Mouse (Mus musculus) naive thymus-derived CD4-positive, alpha-beta T cell, adult 2 months (primary cell): ENCODE data around the gene Gab2.

ENCODE experiments used
- DNase-seq: peaks from one replicate; pipeline ENCODE4 v3.0.0-alpha.2; 2011; ENCODE audit warnings: low read depth

Gene Gab2

DNA sequence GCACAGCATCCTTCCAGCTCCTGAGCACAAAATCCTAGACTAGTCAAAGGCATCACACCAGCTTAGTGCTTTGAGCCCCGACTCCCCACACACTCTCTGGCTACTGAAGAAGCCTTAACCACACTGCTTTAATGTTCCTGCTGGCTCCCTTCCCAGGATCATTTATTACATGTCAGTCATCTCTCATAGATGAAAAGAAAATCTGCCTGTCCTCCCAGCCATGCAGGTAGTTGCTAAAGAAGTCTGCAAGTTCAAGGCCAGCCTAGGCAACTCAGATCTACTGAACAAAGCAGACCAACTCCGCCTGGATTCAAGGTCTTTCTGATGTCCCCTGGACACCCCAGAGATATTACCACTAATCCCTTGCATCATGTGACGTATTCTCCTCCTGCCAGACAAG lies 236.3 kb downstream of the Gab2 start:
- no peak for DNase-seq

DNA sequence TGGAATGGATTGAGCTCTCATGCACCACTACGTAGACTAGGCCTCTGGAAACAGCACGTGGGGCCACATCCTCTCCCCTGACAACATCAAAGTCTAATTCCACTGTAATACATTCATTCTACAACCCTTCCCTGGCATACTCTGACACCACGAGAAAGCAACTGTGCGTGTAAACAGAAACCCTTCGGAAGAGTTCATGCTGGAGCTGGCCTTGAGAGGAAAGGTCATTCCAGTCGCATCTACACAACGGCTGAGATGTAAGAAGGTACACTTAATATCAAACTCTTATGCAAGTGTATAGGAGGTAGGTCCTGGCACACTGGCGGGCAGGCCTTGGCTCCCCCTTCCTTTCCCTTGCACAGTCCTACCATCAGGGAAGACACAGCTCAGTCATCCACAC lies 243.0 kb downstream of the Gab2 start:
- DNase-seq, result no peak

DNA sequence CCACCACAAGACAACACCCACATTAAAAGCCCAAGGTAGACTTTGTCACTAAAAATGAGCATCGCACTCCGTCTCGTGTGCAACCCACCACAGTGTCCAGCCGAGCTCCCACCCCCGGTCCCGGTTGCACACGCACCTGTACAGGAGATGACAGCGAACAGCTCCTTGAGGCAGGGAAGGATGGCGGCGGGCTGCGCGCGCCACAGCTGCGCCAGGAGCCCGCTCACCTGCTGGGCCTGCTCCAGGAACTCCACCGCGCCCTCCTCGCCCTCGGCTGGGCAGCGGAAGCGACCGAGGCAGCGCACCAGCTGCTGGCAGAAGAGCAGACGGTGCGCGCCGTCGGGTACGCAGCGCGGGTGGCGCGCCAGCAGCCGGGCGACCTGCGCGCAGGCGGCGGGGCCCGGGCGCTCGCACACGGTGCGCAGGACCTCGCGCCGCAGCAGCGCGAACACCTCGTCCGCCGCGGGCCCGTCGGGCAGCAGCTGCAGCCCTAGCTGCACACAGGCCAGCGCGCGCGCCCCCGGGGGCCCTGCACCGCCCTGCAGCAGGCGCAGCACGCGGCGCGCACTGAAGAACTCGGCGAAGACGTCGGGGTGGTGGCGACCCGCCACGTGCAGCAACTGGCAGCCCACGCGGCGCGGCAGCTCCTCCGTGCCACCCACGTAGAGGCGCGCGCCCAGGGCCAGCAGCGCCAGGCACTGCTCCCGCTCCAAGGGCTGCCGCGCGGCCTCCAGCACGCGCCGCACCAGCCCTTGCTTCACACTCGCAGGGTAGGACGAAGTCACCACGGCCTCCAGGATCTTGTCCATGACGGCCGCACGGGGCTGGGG lies 244.0 kb downstream of the Gab2 start:
- no peak for DNase-seq

DNA sequence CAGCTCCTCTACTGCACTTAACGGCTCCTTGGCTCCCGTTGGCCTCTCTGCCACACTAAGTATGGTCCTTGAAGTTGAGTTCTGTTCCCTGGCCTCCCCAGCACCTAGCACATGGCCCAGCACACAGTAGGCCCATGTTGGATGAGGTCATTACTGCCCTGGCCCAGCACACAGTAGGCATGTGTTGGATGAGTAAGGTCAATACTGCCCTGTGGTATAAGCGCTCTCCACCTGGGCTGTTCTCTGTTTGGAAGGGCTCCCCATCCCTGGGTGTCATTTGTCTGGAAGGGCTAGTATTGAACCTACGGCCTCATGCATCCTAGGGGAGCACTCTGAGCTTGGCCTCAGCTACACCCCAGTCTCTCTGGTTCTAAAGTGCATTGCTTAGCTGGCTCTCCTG lies 246.0 kb downstream of the Gab2 start:
- no peak for DNase-seq

DNA sequence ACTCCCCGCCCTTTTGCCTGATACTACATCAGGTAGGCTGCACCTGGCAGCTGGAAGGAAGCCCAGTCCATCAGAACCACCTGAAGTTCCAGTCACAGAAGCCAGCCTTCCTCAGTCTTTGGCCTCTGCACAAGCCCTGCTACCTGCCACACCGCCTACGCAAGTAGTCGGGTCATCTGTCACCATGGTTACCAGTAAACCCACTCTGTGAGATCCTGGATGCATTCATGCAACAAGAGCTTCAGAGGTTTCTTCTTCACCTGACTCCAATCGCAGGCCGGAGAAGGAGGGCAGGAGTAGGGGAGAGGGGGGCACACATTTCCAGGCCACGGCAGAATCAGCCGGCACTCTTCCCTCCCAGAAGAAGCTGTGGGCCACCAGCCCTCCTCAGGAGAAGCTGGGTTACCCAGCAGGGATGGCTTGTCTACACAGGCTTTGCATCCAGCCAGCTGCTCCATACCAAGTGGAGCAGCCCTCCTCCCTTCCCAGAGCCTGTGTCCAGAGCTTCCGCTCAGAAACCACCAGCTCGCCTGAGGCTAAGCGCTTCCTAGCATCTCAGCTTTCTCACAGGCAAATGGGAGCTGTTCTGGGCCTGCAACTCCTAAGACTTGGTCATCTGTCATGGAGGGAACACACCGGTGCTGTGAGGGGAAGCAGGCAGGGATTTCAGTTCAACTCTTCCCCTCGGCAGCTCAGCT lies 247.7 kb downstream of the Gab2 start:
- no peak for DNase-seq

DNA sequence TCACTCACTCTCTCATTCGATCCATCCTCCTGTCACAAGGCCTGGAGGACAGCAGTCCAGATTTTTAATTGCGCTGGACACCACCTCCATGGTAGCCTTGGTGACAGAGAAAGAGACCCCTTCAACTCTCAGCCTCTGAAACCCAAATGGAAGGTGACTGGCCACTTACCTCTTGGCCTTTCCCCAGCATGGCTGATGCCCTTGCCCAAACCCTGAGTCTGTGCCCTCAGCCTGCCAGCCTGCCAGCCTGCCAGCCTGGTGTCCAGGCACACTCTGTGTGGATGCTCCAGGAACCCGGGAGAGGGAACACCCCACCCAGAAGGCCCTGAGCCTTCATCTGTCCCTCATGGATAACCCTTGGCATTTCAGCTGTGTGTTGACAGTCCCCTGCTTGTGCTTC lies 248.3 kb downstream of the Gab2 start:
- DNase-seq, result no peak

DNA sequence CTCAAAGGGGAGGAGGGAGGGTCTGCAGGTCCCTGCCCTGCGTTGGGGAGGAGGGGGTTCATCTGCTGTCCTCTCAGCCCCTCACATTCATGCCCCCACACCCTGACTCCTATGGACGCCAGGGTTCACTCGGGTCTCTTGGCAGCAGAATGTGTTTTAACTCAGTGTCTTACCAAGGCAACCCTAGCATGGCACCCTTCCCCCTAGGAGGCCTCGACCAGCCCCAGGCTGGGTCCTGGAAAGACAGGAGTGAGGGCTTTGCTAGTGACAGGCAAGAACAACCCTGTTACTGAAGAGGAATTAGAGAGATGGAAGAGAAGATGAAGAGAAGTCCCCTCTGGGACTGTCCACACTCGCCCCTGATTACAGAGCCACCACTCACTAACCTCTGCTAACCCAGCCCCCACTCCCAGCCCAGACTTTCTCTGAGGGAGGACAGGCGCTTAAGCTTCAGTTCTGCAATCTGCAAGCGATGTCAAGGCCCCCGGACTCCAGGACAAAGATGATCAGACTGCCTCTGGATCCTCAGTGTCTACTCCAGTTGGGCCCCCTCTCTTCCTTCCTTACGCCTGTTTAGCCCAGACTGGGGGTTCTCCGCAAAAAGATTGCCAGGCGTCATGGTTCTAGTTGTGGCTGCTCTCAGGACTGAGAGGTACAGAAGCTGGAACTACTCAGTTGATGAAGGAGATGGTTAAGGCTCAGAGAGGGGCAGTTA lies 249.7 kb downstream of the Gab2 start:
- peak; percentile 12 for DNase-seq

DNA sequence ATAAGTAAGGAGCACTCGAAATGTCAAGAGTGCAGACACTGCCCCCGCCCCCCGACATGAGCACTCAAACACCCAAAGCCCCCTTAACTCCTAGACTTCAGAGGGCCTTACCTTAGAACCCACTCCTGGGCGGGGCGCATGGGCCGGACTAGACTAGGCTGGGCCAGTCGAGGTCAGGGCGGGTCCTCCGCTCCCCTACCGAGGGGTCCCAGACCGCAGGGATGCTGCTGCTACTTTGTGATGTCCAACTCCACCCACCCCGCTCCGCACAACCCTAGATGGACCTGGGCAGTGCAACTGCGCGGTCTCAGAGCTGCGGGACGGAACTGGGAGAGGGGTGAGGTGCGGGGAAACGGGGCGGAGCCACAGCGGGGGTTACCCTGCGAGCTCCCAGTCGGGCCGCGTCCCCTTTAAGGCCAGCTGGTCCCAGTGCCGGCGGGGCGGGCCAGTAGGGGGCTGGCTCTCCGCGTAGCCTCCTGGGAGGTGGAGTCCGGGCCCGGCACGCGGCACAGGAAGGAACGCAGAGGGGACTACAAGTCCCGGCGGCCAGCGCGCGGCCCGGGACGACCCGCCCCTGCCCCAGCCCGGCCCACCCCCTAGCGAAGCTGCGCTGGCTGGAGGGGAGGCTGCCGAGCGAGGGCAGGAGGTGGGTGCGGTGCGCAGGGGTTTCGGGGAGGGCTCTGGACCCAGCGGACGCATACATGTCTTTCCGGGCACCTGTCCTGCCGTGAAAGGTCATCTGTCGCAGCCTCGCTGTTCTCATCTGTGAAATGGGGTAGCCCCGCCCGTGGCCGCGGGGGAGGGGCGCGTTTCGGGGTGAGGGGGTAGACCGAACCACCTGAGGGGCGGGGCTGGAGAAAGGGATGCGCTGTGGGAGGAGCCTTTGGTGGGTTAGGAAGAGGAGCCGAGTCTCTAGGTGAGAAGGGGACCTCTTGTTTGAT lies 250.6 kb downstream of the Gab2 start, which contains the start of the genes Usp35 and Kctd21:
Gene Usp35, minus strand, starts transcription at position 295 of the 941 bp plus-strand sequence.
Gene Kctd21, plus strand, starts transcription at position 602 of the 941 bp plus-strand sequence.
- peak; percentile 95 for DNase-seq

DNA sequence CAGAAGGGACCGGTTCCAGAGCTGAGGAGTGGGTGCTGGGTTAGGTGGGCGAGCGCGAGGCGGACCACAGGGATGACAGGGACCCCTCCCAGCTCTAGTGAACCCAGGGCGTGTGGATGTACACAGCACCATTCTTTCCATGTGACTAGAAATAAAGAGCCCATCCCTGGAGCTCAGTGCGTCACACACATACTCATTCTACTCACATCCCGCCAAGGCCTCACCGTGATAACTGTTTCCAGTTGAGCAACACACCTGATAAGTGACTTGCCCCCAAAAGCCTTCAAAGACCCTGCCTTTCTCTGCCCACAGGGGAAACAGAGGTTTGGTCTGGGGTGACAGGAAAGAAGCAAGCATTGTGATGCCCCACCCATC lies 251.3 kb downstream of the Gab2 start:
- DNase-seq, result no peak

DNA sequence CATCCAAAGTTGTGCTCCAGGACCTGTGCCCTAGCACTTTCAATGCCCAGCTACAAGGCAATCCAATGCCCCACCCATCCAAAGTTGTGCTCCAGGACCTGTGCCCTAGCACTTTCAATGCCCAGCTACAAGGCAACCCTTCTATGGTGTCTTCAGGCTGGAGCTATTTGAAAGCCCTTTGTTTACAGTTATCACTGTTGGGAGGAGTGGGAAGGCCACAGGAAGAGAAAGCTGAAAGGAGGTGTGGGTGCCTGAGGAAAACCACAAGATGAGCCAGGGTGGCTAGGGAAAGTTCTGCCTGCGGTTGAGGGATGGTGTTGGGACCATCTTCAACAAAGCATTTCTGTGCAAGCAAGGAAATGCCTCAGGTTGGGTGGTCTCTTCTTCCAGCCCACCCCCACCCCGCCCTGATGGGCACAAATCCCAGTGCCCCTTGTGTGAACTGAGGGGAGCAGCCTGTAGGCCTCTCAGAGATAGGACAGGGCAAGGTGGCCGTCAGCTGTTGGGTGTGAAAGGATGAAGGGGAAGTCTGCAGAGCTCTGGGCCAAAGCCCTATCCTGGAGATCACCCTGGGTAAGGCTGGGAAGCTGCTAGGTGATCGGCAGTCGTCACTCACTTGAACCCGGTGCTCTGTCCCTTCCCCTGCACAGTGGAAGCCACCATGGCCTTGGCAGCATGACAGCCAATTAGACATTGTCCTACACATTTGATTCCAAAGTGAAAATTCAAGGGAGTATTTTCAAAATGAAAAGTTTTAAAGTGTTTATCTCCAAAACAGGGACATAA lies 251.9 kb downstream of the Gab2 start:
- DNase-seq, result peak; percentile 10

DNA sequence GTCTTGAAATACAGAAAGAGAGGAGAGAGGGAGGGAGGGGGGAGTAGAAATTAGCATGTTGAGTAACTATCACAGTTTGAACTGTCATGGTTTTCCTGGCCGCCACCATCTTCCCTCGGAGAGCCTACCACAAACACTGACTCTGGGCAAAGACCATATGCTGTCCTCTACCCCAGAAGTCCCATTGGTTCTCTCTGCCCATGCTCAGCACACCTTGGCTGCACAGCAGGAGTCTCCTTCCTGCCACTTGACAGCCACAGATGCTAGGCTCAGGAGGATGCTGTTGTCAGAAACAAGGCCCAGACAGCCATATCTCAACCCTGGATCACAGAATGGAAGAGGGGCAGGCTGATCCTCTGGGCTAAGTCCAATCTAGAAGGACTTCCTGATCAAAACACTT lies 253.0 kb downstream of the Gab2 start:
- DNase-seq, result no peak

DNA sequence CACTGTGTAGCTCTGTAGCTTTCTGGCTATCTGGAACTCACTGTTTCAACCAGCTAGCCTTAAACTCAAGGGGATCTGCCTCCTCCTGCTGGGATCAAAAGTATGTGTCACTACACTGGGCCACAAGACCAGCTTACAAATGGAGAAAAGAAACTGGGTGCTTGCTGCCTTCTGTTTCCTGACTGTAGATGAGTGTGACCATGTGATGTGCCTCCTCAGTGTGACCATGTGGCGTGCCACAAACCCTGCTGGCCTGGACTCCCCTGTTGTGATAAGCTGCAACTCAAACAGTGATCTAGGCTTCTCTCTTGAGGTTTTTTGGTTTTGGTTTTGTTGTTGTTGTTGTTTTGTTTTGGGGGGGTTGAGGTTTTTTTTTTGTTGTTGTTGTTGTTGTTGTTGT lies 255.3 kb downstream of the Gab2 start:
- DNase-seq, result no peak

DNA sequence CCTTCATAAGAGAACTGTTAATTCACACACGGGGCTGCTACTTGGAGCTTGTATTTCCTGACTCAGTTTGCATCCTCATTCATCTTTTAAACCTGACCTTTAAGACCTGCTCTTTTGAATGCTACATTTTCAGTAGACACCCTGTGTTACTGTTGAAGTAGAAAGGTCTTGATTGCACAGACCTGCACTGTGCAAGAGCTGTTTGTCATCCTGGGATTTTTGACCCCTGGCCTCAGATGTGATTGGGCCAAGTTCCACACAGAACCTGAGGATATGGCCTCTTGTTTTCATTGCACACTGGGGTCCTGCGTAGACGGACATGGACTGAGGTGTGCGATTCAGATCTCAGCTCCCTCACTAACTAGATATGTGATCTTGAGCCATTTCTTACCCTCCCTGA lies 257.2 kb downstream of the Gab2 start:
- DNase-seq, result no peak

DNA sequence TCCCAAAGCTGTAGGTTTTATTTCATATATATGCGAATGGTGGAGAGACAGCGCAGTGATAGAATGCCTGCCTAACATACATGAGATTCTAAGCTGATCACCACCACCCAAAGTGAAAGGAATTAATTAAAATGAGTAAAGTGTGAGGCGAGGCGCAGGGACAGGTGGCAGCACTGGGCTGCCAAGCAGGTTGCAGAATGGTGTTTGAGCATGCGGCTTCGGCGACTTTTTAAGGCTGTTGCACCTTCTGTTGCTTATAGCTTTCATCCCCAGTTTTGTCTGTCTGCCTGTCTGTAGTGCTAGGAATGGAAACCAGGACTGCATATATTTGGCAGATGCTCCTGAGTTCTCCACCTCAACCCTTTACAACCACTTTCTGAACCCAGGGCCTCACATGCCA lies 258.2 kb downstream of the Gab2 start:
- DNase-seq, result no peak

DNA sequence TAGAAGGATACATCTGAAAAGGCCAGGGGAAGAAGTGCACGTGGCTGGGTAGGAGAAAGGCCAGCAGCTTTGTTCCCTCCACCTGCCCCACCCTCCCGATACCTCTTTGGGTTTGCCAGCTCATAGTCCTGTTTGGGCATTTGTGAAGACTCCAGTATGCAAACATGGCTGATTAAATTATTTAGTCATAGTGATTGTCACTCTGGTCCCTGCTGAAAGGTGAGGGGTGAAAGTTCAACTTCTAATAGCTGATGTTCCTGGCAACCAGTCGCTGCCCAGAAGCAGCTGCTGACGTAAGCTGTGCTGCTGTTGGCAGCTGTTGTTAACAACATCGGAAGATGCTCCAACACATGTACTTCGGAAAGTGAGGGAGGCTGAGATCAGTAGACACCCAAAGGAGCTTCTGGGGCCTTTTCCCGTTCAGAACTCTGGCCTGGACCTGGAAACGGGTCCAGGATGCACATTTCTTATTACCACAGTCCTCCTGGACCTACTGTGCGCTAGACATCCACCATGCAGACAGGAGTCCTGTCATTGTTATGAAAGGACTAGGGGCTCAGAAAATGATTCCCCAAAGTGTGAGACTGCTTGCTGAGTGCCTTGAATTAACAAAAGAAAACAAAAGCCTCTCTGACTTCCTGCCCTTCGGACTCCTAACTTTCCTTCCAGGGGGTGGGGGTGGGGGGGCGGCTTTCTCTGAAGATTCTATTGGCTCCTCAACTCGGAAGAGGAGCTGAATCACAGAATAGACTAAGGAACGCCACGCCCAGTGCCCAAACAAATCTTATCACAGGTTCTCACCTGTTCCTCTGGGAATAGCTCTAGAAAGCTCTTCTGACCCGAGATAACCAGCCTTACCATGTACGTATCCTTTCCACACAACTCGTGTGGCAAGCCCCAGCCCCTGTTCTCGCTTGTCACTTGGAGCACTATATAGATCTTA lies 259.8 kb downstream of the Gab2 start:
- DNase-seq, result no peak

DNA sequence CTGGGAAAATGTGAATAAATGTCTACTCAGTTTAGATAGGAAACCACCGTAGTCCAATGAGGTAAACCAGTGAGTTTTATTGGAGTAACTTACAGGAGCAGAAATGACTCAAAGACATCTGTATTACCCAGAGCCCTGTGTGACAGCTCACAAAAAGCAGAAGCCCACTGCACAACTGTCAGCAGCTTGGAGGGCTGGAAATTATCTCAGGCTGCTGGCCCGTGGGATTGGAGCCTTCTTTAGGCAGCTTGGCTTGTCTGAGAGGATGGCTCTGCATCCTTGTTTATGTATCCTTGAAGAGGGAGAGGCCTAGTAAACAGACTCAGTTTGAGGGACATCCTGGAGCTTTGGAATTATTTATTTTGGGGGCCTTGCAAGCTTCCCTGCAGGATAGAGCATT lies 261.6 kb downstream of the Gab2 start:
- DNase-seq, result no peak

DNA sequence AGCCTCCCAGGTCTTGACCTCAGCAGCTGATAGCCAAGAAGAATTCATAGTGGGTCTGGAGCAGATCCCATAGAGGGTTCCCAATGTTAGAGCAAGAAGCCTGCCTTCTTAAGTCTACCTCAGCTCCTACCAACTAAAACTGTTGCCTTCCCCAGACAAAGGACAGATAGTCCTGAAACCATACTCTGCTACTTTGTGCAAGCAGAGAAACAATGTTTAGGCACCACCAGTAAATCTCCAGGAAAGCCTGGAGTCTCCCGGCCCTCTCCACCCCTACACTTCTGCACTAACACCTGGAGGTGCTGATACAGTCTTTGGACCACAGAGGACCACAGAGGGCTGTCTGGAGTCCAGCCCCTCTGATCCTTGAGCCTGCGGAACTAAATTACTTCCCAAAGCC lies 263.3 kb downstream of the Gab2 start:
- no peak for DNase-seq

DNA sequence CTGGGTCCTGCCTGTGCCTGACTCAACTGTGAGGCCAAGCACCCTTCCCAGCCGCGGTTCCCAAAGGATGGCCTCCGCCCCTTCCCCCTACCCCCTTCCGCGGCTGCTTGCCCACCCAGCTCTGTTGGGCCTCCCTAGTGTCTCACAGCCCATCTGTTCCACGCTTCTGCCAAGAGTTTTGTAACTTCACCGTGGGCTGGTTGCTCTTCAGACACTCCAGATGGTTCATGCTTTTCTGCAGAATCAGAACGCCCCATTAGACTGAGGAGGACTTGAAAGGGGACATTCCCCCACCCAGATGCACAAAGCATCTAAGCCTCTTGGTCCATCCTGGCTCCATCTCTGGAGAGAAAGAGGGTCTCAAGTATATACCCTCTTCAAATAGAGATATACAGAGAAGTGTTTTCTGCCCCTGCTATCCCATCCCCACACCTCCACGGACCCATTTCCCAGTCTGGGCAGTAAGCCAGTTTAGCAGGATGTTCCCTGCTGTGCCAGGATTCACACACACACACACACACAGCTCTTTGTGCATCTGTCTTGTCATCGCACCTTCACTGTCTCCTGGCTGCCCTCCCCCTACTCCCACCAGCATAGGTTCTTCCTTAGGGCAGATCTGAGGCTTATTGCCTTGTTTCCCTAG lies 264.0 kb downstream of the Gab2 start:
- DNase-seq, result no peak

DNA sequence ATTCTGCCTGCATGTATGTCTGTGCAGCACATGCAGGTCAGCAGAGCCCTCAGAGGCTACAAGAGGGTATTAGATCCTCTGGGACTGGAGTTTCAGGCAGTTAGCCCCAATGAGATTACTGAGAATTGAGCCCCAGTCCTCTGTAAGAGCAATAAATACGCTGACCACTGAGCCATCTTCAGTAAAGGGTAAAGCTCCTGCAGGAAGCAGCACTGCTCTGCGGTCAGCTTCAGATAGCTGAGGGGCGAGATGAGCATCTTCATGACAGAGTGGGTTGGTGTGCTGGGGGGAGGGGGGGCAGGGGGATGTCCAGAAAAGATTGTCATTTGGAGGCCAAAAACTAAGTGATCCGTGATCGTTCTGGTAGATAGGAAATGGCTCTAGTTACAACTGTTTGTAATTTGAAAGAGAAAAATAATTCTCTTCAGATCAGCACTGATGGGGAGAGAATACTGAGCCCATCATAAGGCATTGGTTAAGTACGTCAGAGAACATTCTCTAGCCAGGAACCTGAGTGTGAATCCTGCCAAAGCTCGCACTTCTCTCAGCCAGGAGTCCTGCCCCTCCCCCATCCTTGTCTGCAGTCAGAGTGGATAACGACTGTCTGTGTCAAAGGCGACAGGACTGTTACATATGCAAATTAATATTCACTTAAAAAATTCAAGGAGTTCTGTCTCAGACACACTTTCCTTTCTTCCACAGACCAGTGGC lies 264.9 kb downstream of the Gab2 start:
- DNase-seq, result no peak
